Mouse (Mus musculus) lung, postnatal 14 days (tissue): ENCODE data around the gene Pnpo.

ENCODE experiments used
- DNase-seq: peaks from one replicate; pipeline ENCODE4 v3.0.0; 2021

The Pnpo gene

DNA sequence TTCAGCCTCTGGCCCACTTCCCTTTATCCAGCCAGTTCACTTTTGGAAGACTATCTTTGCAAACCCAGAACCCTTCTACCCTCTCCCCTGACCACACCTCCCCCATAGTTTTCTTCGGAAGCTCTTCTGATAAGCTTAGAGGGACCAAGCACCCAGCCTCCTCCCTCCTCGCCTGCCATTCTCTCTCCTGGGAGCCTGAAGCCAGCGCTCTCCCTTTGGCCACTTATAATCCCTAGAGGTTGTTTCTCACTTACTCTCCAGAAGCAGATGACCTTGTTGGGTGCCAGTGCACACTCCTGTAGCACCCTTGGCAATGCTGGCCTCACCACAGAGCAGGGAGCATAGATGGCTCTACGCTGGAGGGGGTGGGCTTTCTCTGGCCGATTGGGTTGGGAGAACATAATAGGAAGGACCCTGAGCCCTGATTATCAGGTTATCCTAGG, 25.5 kb upstream of the Pnpo start:
- DNase-seq: no peak

DNA sequence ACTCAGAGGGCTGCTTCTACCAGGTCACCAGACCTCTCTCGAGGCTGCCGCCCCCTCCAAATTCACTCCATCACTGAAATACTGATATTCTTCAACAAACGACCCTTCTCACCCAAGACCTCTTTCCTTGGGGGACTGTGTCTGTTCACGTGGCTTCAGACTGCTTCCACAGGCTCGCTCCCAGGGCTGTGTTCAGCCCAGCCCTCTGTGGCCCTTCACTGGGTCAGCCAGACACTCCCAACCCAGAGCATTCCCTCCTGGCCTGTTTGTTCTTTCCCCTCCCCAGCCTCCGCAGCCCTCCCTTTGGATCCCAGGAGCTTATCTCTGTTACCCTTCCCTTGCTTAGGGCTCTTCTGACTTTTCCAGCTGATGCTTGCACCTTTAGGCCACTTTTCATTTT, 24.7 kb upstream of the Pnpo start:
- DNase-seq: no peak

DNA sequence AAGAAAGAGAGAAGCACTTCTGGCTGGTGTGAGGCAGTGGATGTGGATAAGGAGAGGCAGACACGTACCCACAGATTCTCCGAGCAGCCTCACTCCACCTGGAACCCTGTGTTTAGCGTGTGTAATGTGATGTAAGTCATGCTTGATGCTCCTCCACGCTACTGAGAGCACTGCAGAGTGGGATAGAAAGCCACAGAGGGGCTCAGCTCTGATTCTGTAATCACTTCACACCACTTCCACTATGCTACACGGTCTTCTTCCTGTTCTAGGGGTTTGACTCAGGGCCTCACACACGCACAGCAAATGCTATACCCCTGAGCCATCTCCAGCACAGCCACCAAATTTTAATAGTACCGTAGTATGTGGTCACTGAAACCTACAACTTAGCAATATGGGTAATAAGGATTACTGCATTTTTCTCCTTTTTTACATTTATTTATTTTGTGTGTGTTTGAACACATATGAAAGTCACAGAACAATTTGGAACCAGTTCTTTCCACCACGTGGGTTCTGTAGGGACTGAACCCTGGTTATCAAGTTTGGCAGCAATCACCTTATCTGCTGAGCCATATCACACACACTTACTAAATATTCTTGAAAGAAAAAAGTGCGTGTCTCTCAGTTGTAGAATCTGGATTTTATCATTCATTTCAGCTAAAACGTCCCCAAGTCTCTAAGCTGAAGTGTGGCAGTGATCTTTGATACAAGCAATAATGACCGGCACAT, 23.9 kb upstream of the Pnpo start:
- DNase-seq: no peak

DNA sequence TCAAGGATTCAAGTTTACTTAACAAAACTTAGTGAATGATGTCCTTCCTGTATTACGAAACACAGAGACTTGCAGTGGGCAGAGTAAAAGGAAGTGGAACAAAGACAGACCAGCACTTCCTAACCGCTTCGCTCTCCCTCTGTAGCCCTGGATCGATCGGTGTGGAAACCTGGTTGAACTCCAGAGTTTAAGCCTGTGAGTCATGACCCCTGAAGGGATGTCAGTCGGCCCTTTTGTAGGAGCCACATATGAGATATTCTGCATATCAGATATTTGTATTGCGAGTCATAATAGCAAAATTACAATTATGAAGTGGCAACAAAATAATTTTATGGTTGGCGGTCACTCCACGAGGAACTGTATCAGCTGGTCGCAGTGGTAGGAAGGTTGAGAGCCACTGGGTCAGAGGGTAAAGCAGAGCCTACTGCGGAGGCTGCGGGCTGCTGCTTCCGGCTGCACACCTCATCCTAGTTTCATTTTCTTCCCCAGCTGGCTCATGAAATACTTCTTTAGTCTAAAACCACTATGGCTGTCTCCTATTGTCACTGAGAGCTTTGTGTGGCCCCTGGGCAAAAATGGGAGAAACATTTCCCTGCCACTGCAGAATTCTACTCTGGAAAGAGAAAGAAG, 23.2 kb upstream of the Pnpo start:
- DNase-seq: no peak

DNA sequence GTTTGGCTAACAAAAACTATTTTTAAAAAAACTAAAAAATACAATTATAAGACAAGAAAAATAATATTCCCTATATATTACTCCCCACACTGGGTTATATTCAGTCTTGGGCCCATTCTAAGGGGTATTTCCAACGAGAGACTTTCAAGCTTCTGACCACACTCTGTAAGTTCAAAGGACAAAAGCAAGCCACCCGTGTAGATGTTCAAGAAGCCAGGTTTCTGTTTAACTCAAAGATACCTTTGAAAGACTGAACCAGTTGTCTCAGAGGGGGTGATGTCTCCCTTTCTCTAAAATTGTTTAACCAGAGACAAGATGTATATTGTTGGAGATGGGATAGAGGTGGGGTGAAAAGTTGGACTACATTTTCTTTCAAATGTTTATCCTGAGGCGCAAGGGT, 22.4 kb upstream of the Pnpo start:
- DNase-seq: no peak

DNA sequence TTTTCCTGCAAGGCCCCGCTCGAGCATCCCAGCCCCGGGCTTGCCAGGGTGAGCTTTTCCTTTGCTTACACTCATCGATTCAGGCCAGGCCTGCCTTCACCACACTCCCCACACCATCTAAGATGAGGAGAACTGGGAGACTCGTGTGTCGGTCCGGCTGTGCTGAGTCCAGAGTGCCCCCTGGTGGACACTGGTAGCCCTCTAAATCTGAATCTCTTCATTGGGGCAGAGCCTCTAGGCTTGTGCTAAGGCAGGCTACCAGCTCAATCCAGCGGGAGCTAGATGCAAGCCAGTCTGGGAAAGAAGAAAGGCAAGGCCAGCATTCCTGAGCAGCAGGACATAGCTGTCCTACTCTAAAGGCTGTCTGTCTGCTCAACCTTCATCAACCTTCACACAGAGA, 19.8 kb upstream of the Pnpo start:
- DNase-seq: peak; percentile 95

DNA sequence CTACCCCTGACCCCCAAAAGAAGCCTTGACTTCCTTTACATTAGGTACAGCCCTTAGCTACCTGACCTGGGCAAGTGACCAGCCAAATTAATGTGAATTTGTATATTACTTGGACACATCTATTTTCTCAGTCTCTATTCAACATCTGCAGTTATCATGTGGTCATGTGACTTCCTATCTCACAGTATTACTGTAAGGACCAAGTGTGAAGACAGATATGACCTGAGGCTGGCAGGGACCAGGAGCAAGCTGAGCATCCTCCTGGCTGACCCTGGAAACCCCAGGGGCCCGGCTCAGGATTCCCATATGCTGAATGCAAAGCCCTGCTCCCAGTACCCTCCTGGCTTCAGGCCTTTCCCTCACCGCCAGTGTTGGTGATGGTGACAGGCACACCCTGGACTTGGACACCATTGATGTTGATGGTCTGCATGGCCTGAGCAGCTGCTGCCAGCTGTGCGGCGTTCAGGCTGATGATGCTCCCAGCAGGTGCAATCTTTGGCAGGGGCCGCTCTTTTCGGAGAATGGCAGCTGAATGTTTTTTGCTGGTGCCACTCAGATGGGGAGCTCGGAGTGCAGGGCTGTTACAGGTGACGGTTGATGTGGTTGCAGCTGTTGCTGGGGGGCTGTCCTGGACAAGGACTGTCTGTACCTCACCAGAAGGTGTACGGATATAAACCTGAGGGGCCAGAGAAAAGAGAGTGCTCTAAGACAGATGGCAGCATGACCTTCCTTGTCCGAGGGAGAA, 13.4 kb upstream of the Pnpo start:
- DNase-seq: no peak

DNA sequence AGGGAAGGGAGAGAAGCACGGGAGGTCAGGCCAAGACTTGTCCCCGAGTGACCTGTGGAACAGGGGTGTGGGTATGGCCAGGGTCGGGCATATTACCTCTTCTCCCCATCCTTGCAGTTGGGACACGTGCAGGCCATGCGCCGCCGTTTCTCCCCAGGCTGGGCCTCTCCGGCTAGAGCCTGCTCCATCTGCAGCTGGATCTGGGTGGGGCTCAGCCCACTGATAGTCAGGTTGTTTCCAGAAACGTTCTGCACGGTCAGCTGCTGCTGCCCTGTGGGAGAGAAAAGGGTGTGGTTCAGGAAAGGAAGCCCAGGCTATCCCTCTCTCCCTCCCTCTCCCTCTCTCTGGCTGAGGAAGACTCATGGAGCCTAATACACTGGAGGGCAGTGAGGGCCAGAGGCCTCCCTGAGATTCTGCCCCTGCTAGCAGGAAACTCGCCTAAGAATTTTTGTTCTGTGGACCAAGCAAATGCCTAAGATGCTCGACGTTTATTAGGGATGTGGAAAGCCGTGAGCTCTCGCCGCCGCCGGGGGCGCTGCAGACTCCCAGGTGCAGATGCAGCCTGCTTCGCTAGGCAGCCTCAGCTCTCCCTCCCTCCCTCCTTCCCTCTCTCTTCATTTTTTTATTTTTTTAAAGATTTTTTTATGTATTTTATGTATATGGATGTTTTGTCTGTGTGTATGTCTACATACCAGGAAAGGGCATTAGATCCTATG, 12.4 kb upstream of the Pnpo start:
- DNase-seq: no peak

DNA sequence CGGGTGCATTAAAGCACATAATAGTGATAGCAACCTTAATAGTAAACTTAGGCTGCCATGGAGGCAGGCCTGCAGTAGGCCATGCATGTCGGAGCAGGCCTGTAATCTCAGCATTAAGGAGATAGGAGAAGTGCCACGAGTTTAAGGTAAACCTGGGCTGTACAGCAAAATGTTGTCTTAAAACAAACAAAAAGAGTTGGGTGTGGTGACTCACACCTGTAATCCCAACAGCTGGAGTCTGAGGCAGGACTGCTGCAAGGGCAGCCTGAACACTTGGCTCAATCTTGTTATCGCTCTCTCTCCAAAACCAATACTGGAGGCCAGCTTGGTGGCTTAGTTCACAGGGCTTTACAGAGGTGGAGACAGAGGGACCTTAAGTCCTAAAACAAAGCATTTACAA, 11.3 kb upstream of the Pnpo start:
- DNase-seq: no peak

DNA sequence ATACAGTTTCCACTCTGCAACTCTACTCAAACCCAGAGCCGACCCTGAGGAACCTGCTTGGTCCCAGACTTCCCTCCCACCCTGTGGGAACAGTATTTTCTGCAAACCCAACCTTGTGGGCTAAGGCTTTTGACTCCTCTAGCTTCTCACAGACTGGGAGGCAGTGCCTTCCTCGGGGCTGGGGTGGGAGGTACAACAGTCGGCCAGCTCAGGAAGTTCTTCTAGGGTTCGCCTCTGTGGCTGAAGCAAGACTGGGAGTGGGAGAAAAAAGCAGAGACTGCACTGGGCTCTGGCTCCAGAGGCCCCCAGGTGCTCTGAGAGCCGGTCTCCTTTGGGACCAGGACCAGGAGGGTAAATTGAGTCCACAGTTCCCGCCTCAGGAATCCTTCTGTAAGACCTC, 9.1 kb upstream of the Pnpo start:
- no peak for DNase-seq

DNA sequence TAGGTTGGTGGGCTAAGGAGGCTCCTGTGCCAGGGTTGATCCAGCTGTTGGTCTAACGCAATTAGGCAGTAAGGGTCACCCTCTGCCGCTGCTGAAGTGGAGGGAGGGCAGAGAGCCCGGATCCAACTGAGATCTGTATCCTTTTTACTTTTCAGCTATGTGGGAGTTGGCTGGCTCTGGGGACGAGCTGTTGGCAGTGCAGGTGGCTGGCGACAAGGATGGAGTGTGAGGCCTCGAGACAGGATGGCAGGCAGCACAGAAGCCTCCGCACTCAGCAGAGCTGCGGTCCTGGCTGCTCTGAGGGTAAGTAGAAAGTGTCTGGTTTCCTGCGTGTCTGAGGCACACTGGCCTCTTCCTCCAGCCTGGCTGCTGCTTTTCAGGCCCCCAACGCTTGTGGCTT, 8.6 kb upstream of the Pnpo start:
- no peak for DNase-seq

DNA sequence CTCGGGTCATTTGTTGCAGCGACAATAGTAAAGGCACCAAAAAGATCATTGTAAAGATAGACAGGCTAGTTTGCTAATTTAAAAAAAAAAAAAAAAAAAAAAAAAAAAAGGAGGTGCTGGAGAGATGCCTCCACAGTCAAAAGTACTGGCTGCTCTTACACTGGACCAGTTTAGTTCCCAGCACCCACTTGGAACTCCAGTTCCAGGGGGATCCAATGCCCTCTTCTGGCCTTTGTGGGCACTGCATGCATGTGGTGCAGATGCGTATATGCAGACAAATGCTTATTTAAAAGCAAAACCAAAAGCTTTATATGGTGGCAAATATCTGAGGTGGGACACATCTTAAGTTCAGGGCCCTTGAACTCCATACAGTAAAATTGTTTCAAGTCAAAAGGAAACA, 7.0 kb upstream of the Pnpo start:
- DNase-seq: no peak

DNA sequence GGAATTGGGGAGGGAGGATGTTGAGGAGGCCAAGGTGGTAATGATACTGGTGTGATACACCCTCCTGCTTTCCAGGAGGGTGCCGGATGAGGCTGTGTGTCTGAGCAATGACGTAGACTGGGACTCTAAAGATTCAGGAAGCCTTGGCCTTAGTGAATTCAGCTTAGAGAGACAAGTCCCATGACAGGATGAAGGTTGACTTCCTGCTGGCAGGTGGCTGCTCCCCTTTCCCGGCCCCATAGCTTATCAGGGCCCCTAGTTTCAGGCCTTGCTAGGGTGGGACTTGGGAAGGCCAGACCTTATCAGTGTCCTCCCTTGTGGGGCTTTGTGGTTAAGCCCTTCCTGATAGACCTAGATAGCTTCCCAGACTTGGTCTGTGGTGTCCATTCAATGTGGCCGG, 4.1 kb upstream of the Pnpo start:
- no peak for DNase-seq

DNA sequence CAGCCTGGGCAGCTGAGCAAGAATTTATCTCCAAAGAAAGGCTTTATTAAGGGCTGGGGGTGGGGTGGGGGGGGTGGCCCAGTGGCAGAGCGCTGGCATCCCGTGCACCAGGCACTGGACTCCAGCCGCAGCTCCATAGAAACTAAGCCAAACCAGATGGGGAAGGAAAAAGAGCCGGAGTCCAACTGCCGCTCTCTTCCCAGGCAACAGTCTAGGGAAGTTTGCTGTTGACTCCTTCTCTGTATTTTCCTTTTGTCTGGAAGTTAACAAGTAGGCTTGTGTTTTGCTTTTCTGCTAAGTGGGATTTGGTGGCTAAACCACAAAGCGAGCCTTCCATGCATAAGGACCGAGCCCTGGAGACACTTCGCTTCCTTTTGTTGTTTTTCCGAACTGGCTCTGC, 2.7 kb upstream of the Pnpo start:
- no peak for DNase-seq

DNA sequence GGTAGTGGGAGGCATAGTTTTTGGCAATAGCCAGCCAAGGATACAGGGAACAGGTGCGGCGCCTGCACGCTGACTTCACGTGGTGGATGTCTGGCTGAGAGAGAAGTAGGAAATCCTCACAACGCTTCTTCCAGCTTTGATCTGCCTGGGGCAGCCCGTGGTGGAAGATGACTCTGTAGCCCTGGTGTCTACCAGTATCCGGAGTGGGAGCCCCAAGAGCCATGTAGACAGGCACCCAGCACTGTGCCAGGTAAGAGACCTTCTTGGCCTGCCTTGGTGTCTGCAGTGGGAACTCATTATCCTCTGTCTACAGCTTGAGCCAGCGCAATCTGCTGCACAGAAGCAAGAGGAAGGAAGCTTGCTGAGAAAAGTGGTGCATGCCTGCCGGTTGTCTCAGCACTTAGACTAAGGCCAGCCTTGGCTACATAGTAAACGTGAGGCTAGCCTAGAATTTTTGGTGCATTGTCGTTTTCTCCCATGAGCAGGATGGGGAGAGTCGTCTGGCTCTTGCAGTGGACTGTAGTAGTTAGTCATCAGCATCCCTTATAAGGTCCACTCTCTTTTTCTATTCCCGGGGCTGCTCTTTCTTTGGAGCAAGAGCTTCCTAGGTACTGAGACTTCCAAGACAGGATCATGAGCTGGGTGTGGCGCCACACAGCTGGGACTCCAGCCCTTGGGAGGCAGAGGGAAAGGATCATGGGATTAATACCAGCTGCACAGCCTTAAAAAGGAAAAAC, 1.2 kb upstream of the Pnpo start:
- DNase-seq: no peak

DNA sequence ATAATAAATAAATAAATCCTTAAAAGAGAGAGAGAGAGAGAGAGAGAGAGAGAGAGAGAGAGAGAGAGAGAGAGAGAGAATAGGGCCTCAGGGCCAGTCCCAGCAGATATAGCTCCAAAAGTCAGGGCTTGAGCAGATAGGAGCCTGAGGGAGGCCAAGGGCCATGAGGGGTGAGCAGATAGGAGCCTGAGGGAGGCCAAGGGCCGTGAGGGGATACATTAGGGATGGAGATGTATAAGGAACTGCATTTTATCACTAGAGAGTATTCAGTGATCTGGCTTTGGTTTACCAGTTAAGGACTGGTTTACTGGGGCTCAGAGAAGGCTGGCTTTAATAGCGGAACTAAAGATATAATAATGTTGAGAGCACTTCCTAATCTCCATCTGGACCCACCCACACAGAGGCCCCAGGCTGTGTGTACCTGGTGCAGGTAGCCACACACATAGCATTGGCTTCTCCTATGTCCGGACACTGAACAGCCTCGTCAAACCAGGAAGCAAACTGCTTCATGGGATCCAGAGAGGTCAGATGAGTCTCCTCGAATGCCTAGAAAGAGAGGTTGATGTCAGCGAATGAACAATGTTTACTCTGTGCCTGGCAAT, 1.7 kb downstream of the Pnpo start:
- DNase-seq: no peak

DNA sequence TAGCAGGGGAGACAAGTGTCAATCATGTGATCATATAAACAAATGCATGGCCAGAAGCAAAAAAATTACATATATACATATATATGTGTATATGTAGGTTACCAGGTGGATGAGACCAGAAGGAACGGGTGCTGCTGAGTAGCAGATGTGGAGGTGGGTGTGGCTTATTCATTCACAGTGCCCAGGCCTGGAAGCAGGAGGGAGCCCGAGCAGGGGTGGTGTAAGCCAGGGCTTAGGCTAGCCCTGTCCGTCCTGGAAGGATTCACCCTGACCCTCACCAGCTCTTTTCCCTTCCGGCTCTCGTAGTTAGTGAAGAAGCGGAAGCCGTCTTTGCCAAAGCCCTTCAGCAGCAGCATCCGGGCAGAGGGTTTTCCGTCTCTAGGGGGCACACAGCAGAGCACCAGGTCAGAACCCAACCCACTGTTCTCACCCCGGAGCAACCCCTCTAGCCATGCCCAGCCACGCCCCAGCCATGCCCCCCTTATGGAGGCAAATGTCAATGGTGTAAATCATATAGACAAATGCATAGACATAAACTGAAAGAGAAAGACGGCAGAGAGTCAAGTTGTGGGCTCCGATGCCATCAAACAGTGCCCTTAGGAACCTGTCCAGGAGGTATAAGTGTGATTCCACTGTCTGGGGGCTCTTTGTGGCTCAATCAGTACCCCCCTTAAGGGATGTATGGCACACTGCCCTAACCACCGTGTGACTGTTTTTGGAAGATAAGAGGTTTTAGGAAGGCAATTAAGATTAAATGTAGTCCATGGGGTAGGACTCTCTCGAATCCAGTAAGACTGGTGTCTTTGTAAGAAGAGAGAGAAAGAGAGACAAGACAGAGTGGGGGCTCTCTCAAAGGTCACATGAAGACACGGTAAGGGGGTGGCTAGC, 3.0 kb downstream of the Pnpo start:
- no peak for DNase-seq

DNA sequence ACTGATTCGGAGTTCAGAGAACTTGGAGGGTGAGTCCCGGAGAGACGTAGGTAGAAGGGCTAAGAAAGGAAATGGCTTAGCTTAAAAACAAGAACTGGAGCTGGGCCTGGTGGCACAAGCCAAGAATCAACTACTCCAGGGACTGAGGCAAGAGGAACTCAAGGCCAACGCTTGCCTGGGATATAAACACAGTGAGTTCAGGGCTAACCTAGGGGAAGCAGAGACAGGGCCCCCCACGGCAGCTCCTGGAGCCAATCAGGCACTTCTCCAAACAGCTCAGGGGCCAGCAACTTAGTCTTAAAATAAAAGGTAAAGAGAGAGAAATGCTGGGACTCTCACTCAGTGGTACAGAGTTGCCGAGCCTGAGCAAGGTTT, 5.4 kb downstream of the Pnpo start:
- DNase-seq: no peak

DNA sequence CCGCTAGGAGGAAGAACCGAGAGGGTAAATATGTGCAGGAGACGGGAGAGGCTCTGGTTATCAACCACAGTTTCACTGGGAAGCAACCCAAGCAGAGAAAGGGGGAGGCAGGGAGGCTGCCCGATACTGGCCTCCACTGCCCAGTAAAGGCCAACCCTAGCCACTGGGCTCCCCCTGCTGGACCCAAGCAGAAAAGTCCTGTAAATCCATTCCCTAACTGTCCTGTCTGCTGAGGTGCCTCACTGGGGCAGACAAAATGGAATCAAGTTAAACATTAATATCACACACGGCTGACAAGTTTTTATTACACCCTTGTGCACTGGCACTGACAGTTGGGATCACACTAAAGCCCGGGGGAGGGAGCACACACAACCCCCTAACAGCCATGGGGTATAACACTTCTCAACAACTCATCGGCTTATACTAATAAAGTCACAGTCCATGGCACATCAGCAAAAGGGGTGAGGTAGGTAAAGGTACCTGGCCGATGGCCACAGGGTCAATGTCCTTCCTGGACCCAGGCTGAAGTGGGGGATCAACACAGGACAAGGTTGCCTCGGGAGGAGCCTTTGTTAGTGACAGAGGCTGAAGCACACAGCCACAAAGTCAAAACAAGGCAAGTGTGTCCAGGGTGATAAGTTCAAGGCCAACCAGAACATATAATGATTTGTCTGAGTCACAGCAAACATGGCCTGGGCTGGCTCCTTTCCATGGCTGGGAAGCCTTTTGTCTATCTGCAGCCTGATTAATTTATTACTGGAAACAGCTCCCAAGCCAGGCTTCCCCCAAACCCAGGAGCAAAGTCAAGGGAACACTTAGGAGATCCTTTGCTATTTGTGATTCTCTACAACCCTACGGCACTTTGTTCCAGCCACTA, 6.0 kb downstream of the Pnpo start:
- peak; percentile 73 for DNase-seq

DNA sequence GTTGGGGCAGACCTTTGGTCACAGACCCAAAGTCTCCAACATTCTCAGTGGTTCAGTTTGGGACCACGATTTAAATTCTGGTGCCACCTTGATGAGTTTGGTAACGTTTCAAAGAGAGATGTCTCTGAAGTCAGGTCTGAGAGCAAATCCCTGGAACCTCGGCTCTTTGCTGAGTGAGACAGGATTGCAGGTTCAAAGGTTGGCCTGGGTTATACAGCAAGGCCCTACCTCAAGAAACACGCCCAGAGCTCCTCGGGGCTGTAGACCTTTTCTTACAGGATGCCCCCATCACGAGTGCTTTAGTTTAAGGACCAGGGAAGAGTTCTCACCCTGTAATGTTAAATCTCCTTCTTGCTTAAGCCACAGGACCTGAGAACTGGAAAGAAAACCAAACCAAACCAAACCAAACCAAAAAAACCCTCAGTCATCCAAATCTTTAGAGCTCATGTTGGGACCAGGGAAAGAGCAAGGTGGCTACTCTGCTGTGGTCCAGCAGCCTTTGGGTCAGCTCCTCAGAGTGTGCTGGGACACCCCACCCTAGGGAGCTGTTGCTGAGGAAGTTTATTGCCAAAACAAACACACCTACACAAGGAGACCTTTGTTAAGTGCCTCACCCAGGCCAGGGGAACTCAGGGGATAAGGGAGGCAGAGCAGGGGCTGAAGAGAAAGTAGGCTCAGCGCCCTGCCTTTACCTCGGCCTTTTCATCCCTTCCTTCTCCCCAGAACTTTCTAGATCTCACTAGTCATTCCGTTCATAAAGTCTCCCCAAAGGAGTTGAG, 7.7 kb downstream of the Pnpo start:
- DNase-seq: no peak
